Mouse (Mus musculus): ENCODE data around the gene Rgl1. TPM values are rescaled to one million over a fixed set of nuclear protein-coding genes. Genes with fewer than 3 reads are reported as not detected.

Gene Rgl1
- total RNA-seq, 2 experiments from 2014 or later: 103 to 105 TPM

DNA sequence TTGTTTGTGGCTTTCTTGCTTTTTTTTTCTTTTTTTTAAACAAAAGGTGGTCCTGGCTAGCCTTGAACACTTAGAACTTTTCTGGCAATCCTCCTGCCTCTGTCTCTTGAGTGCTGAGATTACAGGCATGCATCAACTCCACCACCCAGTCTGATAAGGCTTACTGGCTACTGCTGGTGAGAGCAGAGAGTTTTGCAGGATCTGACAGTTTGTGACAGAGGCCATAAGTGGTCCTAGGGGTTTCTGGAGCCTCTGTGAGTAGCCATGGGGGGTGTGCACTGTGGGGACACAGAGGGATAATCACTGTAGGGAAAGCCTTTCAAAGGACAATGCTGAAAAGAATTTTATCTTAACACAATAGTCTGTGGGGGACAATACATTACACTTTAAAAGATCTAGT, 140.5 kb downstream of the Rgl1 start:
- DNase-seq (ENCODE audit: low spot score in 2 of 2): no peak
- intact Hi-C loops (cut with DNase I): no loop called here

DNA sequence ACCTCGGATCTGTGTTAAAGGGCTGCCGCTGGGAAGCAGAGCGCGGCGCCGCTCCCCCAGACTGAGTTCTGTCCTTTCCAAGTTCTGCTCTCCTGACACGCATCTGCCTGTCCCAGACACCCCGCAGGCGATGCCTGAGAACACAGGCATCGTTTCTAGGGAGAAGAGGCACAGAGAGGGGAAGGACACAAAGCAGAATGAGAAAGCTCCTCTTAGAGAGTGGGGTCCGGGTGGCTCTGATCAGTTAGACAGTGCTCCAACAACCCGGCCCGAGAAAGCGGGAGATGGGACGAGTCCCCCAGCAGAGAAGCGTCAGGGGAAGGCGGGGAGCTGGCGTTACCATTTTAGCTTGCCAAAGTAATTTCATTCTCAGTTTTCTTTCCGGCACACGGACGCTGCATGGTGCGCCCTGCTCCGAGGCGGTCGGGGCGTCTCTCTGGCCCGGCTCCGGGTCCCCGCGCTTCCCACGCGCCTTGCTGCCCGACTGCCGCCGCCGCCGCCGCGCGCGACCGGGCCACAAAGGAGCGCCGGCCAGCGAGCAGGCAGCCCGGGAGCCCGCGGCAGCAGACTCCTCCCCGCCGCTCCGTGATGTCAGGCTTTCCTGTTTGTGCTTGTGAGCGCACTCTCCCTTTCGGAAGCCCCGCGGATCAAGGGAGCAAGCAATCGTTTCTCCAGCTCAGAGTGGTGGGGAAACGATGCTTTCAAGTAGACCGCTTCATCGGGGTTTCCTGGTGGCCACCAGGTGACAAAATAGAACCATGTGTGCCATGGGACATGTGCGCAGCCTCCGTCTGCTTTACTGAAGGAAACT, 141.3 kb downstream of the Rgl1 start:
- DNase-seq (ENCODE audit: low spot score in 2 of 2): peak in 1 of 2 experiments; percentile 62
- intact Hi-C loops (cut with DNase I): loop anchor here (5.0 kb wide), 1 partner anchor 43 kb away; no protein-coding TSS in a partner anchor

DNA sequence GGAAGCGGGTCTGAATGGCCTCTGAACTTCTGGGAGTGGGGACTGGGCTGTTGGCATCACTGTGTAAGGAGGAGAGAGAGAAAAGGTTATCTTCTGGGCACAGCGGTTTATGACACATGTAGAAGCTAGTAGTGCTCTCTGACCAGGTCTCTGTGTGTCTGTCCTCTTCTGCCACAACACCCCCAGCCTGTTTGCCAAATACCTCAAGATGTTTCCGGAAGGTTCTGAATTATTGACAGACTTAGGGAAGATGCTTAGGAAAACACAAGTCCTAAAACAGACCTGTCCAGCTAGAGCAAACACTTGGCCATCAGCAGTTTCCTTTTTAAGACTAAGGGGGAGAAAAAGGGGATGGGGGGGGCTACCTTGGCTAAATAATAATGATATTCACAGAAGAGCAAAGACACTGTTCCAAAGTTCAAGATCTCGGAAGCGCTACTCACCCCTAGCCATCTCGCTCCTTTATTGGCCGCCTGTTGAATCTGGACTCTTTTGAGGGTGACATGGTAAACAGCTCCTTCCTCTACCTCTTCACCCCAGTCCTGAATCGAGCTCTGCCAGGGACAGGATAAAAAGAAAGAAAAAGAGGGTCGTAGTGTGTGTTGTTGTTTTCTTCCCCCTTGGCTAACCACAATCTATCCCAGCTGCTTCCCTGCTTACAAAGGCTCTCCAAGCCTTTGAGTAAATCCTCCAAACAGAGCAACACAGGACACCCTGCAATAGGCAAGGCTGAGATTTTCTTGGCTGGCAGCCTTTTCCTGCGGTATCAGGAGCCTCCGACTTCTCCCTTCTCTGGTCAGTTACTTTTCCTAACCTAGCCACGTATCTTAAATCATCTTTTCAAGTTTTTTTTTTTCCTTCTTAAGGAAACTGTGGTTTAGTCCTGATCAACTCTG, 142.5 kb downstream of the Rgl1 start:
- intact Hi-C loops (cut with DNase I): loop anchor here (5.0 kb wide), 1 partner anchor 41 kb away; no protein-coding TSS in a partner anchor
- no peak for DNase-seq (ENCODE audit: low spot score in 2 of 2)

DNA sequence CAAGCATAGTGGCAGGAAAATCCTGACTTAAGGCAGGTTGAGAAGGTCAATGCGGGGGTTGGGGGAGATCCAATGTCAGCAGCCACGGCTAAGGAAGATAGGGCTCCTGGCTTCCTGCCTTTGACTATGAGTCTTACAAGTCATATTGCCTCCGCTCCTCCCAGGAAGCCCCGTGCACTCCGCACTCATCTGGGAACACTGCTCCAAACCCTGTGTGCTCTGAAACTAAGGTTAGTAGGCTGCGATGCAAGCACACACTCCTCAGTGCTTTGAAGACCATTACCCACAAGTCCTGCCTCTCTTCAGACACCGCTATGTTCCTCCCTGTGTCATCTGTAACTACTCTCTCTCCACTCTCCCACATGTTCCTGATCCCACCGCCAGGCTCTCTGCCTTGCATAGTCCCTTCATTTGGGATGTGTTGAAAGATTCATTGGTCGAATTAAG, 143.4 kb downstream of the Rgl1 start:
- DNase-seq (ENCODE audit: low spot score in 2 of 2): no peak
- intact Hi-C loops (cut with DNase I): loop anchor here (5.0 kb wide), 1 partner anchor 40 kb away; no protein-coding TSS in a partner anchor

DNA sequence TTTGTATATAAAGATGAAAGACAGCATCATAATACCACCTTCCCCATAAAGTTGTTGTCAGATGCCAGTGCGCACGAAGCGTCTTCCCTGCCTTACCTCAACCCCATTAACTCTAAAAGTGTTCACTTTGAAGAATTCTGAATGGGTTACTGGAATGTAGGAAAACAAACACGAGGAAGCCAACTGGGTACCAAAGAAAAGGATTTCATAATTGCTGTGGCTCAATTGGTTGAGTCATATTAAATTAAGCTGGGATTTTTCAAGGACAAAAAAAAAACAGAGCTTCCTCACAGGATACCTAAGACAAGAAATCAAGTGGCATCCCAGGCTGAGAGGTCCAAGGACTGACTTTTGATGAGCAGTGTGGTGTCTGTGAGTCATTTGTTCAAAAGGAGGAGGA, 144.5 kb downstream of the Rgl1 start:
- DNase-seq (ENCODE audit: low spot score in 2 of 2): no peak
- intact Hi-C loops (cut with DNase I): loop anchor here (5.0 kb wide), 1 partner anchor 39 kb away; no protein-coding TSS in a partner anchor

DNA sequence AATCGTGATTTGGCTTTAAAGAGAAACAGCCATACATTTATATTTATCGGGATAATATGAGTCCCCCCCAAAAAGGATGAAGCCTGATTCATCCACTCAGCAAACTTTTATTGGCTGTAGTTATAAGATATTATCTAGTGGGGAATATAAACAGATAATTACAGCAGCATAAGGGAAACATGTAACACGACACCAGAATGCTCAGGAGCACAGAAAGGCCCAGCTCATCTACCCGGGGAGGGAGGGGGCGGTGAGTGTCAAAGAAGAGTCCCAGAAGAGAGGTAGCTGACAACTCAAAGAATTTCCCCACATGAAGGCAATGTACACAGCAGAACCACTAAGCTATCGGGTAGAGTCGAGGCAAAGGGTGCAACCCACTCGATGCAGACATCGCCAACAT, 146.8 kb downstream of the Rgl1 start:
- intact Hi-C loops (cut with DNase I): no loop called here
- no peak for DNase-seq (ENCODE audit: low spot score in 2 of 2)

DNA sequence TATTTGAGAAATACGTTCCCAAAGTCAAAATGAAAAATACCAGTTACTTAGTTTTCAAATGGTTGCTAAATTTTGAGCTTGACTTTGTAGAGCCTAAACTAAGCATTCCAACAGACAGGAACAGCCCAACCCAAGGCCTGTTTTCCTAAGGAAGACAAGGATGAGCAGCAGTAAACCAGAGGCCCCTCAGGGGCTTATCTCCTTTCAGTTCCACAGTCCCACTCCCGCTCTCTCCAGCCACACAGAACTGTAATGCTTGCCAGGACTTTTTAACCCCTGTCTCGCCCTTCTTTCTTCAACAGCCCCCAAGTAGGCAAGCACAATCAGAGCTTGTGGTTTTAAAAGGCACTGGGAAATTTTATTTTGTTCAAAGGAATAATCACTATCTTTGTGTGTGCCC, 147.3 kb downstream of the Rgl1 start:
- no peak for DNase-seq (ENCODE audit: low spot score in 2 of 2)
- intact Hi-C loops (cut with DNase I): no loop called here

DNA sequence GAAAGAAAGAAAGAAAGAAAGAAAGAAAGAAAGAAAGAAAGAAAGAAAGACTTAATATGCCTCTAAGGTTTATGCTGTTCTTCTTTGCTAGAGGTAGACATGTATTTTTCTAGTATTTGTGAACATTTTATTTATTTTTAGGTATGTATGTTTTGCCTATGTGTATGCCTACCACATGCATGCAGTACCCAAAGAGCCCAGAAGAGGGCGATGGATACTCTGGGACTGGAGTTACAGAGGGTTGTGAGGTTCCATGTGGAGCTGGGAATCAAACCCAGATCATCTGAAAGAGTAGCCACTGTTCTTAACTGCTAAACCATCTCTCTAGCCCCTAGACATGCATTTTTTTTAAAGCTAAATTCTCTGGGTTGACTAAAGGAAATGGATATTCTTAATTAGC, 147.8 kb downstream of the Rgl1 start:
- no peak for DNase-seq (ENCODE audit: low spot score in 2 of 2)
- intact Hi-C loops (cut with DNase I): no loop called here

DNA sequence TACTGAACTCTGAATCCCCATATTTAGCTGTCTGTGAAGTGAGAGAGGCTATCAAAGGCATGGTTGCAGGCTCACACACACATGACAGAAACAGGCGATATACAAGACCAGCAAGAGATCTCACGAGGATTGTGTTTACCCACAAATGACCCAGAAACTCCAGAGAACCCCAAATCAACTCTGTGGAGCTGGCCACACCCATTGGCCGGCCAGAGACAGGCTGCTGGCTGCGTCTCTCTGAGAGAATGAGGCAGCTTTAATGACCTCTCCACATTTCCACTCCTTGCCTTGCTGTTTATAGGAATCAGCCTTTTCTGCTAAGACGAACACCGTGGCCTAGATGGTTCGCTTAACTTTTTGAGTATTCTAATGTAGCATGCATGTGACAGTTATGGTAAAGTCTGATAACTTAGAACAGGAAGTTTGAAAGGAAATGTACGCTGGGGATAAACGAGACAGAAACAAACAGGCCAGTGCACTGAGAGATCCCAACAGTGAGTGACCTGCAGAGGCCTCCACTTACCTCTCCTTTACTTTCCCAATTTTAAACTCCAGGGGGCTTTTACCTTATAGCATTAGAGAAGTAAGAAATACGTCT, 148.3 kb downstream of the Rgl1 start:
- intact Hi-C loops (cut with DNase I): no loop called here
- DNase-seq (ENCODE audit: low spot score in 2 of 2): no peak

DNA sequence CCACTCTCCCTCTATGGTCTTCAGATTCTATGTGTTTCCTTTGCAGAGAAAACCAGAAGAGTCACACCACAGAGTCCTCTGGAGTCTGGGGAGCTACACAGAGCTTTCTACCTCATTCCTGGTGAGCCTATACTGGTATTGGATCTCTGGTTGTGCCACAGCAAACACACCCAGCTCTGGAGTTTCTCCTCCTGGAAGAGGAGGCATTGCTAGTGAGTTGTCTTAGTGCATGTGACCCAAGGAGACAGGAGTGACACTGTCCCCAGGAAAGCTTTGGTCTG, 149.4 kb downstream of the Rgl1 start:
- intact Hi-C loops (cut with DNase I): no loop called here
- DNase-seq (ENCODE audit: low spot score in 2 of 2): no peak

DNA sequence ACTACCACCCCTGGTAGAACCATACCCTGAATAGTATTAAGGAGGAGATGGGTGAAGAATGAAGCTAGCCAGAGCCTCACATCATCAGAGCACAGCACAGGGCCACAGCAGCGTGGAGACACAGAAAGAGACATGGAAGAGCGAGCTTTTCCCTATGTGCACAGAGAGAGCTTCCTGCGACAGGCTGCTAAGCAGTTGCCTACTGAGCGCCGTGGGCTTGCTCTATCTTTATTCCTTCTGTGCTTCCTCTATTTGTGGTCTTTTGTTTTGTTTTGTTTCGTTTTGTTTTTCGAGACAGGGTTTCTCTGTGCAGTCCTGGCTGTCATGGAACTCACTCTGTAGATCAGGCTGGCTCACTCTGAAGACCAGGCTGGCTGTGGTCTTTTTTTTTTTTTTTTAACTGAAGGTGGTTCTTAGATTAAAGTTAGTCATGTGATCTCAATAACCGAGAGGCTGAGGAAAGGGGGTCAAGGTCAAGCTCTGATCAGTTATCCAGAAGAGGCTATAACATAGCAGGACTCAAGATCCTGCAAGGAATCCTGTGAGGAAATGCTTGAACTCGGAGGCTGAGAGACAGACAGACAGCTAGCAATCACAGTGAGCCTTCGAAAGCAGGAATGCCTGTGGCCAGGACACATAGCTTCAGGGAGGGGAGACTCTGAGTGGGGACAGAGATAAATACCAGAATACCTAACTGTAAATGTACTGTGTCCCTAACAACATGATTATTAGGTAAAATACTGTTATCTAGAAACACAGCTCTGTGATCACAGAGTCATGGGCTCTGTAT, 150.0 kb downstream of the Rgl1 start:
- intact Hi-C loops (cut with DNase I): no loop called here
- DNase-seq (ENCODE audit: low spot score in 2 of 2): no peak

DNA sequence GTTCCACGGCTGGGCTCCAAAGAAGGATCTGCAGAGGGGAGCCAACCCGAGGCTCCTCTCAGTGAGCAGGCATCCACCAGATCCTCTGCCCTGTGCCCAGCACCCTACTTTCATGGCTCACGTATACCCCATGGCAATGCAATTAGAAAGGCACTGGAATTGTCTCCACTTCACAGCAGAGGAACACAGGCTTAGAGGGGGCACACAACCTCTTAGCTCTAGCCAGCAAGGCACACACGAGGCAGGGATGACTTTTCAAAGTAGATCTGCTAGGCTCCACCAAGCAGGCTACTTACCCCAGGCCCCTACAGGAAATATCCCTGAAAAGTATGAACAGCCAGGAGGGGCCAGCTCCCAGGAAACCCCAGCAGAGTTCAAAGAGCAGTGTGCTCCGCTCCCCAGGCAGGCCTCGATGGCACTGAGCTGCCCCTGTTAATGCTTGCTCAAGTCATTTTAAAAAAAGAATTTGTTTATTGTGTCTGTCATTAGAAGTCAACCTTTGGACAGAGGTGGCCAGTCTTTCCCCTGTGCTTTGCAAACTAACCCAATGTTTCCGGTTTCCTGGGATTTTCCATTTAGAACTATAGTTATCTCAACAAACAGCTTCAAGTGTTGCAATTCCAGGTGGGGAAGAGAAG, 151.3 kb downstream of the Rgl1 start:
- intact Hi-C loops (cut with DNase I): no loop called here
- no peak for DNase-seq (ENCODE audit: low spot score in 2 of 2)

DNA sequence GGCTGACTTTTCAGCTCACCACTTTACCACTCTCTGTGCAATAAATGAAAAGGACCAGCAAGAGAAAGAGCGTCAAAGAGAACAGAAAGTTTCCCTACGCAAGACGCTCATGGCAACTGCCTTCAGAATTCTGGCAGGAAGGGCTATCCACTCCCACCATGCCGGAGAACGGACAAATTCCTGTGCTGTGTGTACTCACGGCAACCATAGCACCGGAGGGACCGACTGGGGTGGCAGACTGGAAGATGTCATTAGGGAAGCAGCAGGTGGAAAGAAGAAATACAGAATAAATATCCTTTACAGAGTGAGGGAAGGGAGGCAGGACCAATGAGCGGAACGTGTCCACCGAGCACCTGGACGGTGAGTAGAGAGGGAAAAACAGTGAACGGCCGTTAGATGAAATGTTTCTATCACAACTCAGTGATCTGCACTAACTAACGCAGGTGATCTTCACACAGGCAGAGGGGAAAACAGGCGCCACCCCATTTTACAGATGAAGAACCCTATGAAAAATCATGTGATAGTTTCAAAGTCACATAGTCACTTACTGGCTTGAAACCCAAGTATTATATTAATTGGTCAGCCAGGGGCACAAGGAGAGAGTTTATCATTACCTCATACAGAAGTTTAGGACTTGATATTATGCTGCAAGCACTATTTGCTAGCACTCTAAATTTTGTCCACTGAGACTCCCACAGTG, 152.8 kb downstream of the Rgl1 start:
- intact Hi-C loops (cut with DNase I): no loop called here
- no peak for DNase-seq (ENCODE audit: low spot score in 2 of 2)

DNA sequence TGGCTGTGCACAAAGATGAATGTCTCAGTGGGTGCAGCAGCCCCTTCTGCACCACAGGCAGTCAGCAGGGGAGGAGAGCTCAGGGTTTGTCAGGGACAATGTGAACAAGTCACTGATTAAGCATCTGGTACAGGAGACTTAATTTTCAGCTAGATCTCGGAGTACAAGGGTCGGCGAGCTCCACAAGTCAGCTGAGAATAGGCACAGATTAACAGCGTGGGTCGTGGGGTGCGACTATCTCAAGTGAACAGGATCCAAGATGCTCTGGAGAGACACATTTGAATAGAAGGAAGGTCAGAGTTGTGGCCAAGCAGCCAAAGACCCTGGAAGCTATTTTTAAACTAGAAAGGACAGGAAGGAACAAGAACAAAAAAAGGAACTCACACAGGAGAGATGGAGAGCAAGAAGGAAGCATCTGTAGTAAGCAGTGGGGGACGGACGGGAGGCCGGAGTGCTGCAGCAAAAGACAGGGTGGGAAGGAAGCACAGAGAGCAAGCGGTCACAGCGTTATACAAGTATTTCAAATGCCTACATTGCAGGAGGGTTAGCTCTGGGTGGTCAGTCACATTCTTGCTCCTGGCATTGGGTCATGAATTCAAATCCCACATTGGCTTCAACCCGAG, 153.5 kb downstream of the Rgl1 start:
- intact Hi-C loops (cut with DNase I): no loop called here
- peak in 1 of 2 experiments; percentile 22 for DNase-seq (ENCODE audit: low spot score in 2 of 2)

DNA sequence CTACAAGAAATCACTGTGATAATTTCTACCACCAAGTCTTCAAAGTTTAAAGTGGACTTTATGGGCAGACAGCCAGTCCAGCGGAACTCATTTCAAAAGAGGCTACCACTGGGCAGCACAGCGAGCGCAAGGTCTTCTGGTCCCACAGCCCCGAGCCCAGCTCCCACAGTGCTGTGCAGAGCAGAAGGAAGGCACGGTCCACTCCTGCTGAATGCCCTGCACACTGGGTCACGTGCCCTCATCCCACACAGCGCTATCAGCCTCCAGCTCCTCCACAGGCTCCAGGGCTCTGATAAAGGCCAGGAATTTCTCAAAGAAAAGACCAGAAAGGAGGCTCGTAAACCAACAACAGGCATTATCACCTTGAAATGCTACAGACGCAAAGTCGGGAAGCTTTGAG, 156.6 kb downstream of the Rgl1 start:
- intact Hi-C loops (cut with DNase I): no loop called here
- no peak for DNase-seq (ENCODE audit: low spot score in 2 of 2)

DNA sequence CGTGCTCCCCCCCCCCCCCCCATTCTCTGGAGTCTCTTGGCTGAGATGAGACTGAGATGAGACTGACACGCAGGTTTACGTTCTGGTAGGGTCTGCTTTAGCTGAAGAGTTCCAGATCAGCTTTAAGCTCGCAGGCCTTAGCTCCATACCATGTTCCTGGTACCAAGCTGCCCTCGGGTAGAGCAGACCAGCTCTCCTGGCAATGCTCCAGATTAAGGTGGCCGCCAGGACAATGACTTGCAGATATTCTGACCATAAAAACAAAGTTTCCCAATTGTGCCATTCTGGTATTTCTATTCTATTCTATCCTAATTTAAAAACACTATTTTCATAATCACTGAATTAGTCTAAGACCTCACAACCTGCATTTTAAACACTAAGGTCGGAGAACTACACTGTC, 157.1 kb downstream of the Rgl1 start:
- intact Hi-C loops (cut with DNase I): no loop called here
- no peak for DNase-seq (ENCODE audit: low spot score in 2 of 2)

DNA sequence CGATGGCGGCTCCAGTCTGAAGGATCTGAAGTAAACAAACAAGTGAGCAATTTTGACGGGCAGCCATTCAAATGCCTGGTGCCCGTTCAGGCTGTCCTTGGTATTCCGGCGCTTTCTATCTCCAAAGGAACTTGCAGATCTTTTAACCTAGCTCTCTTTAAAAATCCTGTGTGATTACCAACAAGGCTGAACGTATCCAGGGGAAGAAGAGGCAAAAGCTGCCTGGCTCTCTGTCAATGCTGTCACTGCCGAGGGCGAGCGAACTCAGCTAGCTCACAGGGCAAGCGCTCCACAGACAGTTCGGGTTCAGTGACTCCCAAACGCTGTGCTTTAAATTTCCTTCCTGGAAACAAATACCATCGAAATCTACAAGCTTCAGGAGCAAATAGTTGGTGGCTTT, 158.4 kb downstream of the Rgl1 start:
- intact Hi-C loops (cut with DNase I): no loop called here

DNA sequence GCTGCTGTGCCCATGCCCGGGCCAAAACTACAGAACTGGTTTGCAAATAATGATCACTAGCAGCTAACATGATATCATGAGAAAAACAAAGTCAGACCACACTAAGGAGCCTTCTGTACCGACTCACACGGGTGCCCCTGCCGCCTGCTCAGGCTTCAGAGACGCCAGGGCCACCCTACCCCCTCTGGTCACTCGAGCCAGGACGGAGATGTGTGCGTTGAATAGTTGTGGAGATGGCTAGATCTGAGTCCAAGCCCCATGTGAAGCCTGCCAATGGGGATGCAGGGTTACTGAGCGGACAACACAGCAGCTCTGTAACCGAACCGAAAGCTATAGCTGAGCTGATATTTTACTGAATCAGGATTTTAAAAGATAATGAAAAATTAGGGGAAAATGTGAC, 159.4 kb downstream of the Rgl1 start:
- intact Hi-C loops (cut with DNase I): no loop called here
- DNase-seq (ENCODE audit: low spot score in 2 of 2): no peak

More for the DNA sequence above, 158.4 kb downstream of the Rgl1 start:
- DNase-seq (ENCODE audit: low spot score in 2 of 2): no peak
